Mouse (Mus musculus) adrenal gland, postnatal 25 days (tissue): ENCODE measurements around the gene Olfr402. TPM values are rescaled to one million over a fixed set of nuclear protein-coding genes. Genes with fewer than 3 reads are reported as not detected.
"Not testable (repeated sequence)": the region's sequence is repeated elsewhere in the genome, so short reads cannot be mapped to it uniquely, and the experiment has no call there.

Experiments
- DNase-seq: peaks from one replicate; pipeline ENCODE4 v3.0.0; 2021; ENCODE audit warnings: mixed read lengths
- long read RNA-seq: library from polyadenylated mRNA; stranded (forward); transcript quantifications from one replicate; pipeline ENCODE4 v2.0.0, GENCODE M21; 2021
- total RNA-seq: library from RNA; stranded (reverse); gene quantifications from 2 replicates; pipeline ENCODE4 v1.2.3, GENCODE M21; 2021

Gene Olfr402
- total RNA-seq: not detected in 2 replicates
- long read RNA-seq: 0 reads

GRCm38 (mm10) chr11:74153229-74153628 is at the start of gene Olfr402:
Olfr402 (plus strand) TSS chr11:74153529.
- no peak for DNase-seq

- DNase-seq: no peak
Observed at GRCm38 (mm10) chr11:74105066-74105465, 48.3 kb upstream of the Olfr402 start.

- no peak for DNase-seq
Observed at GRCm38 (mm10) chr11:74113412-74113811, 39.9 kb upstream of the Olfr402 start, which contains the start of gene Olfr401. Olfr401 (plus strand) TSS chr11:74113712.

GRCm38 (mm10) chr11:74140001-74140400 is 13.3 kb upstream of the Olfr402 start:
- not testable (repeated sequence) for DNase-seq

- DNase-seq: no peak
Observed at GRCm38 (mm10) chr11:74145866-74146265, 7.5 kb upstream of the Olfr402 start.

GRCm38 (mm10) chr11:74168771-74169170 is 15.4 kb downstream of the Olfr402 start:
- DNase-seq: no peak

GRCm38 (mm10) chr11:74183168-74183567 is 29.8 kb downstream of the Olfr402 start:
- DNase-seq: no peak

GRCm38 (mm10) chr11:74183745-74184144 is 30.4 kb downstream of the Olfr402 start:
- no peak for DNase-seq

GRCm38 (mm10) chr11:74185949-74186348 is 32.6 kb downstream of the Olfr402 start, which contains the start of gene Olfr403:
Olfr403 (plus strand) TSS chr11:74186249.
- DNase-seq: no peak

Other genes starting within 250 kb of the Olfr402 start
- not detected in 2 replicates for gene Olfr395, start 244.2 kb upstream of the Olfr402 start, total RNA-seq
- gene Olfr23, start 216.9 kb upstream of the Olfr402 start, total RNA-seq: not detected in 2 replicates
- not detected in 2 replicates for gene Olfr397, start 192.7 kb upstream of the Olfr402 start, total RNA-seq
- not detected in 2 replicates for gene Olfr398, start 163.1 kb upstream of the Olfr402 start, total RNA-seq
- gene Olfr139, start 97.0 kb upstream of the Olfr402 start, total RNA-seq: not detected in 2 replicates
- gene Olfr399, start 96.9 kb upstream of the Olfr402 start, total RNA-seq: not detected in 2 replicates
- gene Zfp616, start 83.6 kb upstream of the Olfr402 start, total RNA-seq: not detected in 2 replicates
- not detected in 2 replicates for gene Olfr401, start 39.8 kb upstream of the Olfr402 start, total RNA-seq
- gene Olfr403, start 32.7 kb downstream of the Olfr402 start, total RNA-seq: not detected in 2 replicates
- gene Olfr43, start 57.9 kb downstream of the Olfr402 start, total RNA-seq: not detected in 2 replicates
- not detected in 2 replicates for gene Olfr406, start 106.3 kb downstream of the Olfr402 start, total RNA-seq
- gene Olfr59, start 130.2 kb downstream of the Olfr402 start, total RNA-seq: not detected in 2 replicates
- not detected in 2 replicates for gene Olfr410, start 184.5 kb downstream of the Olfr402 start, total RNA-seq
- not detected in 2 replicates for gene Olfr411, start 199.1 kb downstream of the Olfr402 start, total RNA-seq
- gene Olfr412, start 208.5 kb downstream of the Olfr402 start, total RNA-seq: not detected in 2 replicates